Mouse (Mus musculus): Measurements from ENCODE around the gene Tcp1.
"Not testable (repeated sequence)": the region's sequence is repeated elsewhere in the genome, so short reads cannot be mapped to it uniquely, and the experiment has no call there.

Gene Tcp1

DNA sequence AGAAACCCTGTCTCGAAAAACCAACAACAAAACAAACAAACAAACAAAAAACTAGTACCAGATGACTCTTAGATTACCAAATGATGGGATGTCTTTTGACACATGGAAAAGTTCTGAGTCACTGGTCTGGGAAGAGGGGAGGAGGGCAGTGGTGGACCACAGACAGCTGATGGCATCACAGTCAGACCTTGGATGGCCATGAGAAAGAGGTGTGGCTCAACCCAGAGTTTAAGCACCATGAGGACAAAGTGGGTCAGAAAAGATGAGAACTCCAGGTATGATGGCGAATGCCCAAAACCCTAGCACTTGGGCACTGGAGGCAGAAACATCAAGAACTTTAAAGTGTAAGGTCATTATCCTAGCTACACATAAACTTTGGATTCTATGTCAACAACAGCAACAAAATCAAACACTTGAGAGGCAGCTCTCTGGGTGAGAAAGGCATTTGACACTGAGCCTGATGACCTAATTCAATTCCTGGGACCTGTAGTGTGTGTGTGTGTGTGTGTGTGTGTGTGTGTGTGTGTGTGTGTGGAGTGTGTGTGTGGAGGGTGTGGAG is 22.0 kb downstream of the Tcp1 start:
- DNase-seq (ENCODE audit: low read depth, low spot score), result no peak
- Histone ChIP-seq H3K36me3 (ENCODE audit: control insufficient read depth, insufficient read depth, low read length, poor library complexity, severe bottlenecking) (no peaks in the 10 kb centered on the region), H3K27me3 (ENCODE audit: control insufficient read depth, insufficient read depth, low read length, poor library complexity, severe bottlenecking) (no peaks in the 10 kb centered on the region)

DNA sequence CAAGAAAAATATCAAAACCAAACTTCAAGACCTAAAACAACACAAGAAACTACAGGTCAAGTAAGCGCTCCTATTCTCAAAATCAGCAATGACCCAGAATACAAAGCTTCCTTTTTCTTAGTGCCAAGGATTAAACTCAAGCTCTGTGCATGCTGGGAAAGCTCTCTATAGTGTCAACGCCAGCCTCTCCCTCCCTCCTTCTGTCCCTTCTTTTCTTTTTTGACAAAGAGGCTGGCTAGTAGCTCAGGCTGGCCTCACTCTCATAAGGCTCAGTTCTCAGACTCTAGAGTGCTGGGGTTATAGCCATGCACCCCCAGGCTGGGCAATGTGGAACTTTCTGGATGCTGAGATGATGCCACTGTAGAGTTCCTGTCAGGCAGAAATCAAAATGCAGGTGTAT is 22.6 kb downstream of the Tcp1 start:
- H3K36me3 ChIP-seq (ENCODE audit: control insufficient read depth, insufficient read depth, low read length, poor library complexity, severe bottlenecking), result no peaks in the 10 kb centered on the region; the same call in 1 of the 2 replicates
- H3K27me3 ChIP-seq (ENCODE audit: control insufficient read depth, insufficient read depth, low read length, poor library complexity, severe bottlenecking), result no peaks in the 10 kb centered on the region
- DNase-seq (ENCODE audit: low read depth, low spot score), result no peak

DNA sequence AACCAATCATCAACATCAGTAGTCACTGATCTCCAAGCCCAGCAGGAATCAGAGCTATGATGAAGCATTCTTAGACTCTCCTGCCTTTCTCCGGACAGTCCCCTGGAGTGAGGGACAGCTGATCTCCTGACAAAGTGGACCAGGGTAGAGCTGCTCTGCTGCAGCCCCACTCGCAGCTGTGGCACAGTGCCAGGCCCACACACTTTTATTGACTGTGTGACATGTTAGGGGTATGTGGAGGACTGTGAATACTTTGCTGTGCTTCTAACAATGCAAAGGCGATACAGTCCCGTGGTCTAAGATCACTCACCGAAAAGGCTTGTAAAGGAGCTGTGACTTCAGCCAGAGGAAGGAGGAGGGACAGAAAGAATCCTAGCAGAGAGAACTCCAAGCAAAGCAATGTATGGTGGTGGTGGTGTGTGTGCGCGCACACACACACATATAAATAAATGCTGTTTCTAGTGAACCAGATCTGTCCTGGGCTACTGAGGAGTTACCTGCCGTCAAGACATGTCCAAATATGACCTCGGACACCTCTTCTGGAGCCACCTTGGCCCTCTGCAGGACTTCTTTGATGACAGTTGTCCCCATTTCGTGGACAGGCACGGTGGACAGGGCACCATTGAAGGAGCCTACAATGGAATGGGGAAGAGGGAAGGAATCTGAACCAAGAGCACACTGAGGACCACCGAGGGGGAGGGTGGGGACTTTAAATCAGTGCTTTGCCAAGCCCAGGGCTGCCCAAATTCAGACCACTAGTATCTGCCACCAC is 24.1 kb downstream of the Tcp1 start:
- DNase-seq (ENCODE audit: low read depth, low spot score); H3K27me3 ChIP-seq (ENCODE audit: control insufficient read depth, insufficient read depth, low read length, poor library complexity, severe bottlenecking); H3K36me3 ChIP-seq (ENCODE audit: control insufficient read depth, insufficient read depth, low read length, poor library complexity, severe bottlenecking): not testable (repeated sequence)

DNA sequence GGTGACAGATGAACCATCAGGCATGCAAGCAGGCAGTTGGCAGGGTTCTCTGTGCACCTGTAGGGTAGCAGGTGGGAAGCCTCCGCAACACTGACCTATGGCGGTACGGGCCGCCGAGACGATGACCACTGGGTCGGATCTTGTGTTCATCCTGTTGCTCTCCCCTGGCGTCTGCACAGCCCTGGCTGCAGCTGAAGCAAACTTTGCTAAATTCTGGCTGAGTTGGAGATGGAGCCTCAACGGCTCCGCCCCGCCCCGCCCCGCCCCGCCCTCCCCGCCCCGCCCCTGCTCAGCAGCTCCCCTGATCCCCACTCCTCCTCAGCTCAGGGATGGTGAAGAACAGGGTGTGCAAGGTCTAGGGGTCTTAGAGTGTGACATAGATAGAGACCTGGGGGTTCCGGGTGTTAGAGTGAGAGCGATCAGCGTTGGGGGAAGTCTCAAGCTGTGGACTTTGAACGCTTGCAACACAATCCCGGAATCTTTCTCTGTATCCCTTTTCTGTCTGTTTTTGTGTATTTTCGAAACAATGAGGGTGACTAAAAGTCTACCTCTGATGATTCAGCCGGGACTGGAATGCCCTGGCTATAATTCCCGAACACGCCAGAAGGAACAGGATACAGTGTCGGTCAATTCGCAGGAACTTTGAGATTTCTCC is 24.8 kb downstream of the Tcp1 start, which contains the start of gene Acat3:
Acat3 (minus strand) TSS at position 450 of the 655 bp plus-strand sequence.
- no peak for DNase-seq (ENCODE audit: low read depth, low spot score)
- Histone ChIP-seq H3K36me3 (ENCODE audit: control insufficient read depth, insufficient read depth, low read length, poor library complexity, severe bottlenecking) (peaks cover 2% of the 10 kb centered on the region), H3K27me3 (ENCODE audit: control insufficient read depth, insufficient read depth, low read length, poor library complexity, severe bottlenecking) (no peaks in the 10 kb centered on the region)

DNA sequence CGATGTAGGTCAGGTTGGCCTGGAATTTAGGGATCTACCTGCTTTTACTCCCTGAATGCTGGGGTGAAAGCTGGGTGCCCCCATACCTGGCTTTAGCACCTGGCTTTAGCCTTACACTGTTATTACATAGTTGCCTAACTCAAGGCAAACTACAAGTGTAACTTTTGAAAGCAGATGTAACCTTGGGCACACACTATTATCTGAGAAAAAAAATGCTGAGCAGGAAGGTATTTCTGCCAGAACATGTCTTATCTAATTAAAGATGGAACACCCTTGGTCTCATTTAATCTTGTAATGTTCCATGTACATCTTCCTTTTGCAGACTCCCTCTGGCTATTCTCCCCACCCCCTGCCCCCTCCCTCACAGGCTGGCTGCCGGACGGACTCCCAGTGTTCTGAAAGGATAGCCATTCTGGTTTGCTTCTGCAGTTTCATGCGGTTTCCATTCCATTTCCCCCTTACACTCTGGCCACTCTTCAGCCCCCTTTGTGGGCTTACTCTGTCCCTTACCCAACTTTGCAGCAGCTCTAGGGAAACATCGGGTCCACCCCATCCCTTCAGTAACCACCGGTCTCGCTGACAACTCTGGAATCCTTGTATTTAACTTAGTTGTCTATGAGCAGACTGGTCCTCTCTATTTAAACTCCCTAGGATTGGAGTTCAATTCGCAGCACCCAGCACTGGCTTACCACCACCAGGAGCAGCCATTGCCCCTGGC is 26.2 kb downstream of the Tcp1 start:
- Histone ChIP-seq H3K27me3 (ENCODE audit: control insufficient read depth, insufficient read depth, low read length, poor library complexity, severe bottlenecking) (no peaks in the 10 kb centered on the region), H3K36me3 (ENCODE audit: control insufficient read depth, insufficient read depth, low read length, poor library complexity, severe bottlenecking) (peaks cover 6% of the 10 kb centered on the region)
- no peak for DNase-seq (ENCODE audit: low read depth, low spot score)

DNA sequence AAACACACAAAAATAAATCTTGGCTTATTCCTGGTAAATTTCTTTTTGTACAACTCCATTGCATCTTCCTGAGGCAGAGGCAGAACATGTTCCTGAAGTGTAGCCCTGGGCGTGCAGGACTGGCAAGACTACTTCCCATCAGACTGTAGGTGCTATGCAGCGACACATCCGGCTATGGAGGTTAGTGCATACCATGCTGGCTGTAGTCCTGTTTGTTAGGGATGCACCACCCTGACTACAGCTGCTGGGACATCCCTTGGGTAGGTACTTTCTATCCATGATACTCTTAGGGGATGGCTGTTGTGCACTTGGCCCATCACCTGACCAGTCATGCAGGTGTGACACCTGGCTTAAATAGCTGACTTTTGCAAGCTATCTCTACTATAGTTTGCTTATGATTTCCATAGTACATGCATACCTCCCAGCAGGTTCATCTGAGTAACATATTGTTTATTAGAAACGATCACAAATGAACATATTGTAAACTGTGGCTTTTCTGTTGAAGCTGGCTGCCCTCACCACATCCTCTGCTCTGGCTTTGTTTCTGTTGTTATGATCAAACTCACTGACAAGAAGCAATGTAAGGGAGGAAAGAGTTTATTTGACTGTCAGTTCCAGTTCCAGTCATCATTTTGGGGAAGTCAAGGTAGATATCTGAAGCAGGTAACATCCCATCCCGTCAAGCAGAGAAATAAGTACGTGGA is 27.1 kb downstream of the Tcp1 start:
- no peak for DNase-seq (ENCODE audit: low read depth, low spot score)
- H3K27me3 ChIP-seq (ENCODE audit: control insufficient read depth, insufficient read depth, low read length, poor library complexity, severe bottlenecking), result no peaks in the 10 kb centered on the region
- peaks cover 6% of the 10 kb centered on the region for H3K36me3 ChIP-seq (ENCODE audit: control insufficient read depth, insufficient read depth, low read length, poor library complexity, severe bottlenecking)

DNA sequence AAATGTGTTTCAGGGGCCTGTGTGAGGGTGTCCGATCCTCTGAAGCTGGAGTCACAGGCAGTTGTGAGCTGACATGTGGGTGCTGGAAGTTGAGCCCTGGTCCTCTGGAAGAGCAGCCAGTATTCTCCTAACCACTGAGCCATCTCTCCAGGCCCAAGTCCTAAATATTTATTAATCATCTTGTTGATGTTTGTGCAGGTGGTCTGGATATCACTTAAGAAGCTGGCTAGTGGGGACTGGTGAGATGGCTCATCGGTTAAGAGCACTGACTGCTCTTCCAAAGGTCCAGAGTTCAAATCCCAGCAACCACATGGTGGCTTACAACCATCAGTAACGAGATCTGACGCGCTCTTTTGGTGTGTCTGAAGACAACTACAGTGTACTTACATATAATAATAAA is 34.2 kb downstream of the Tcp1 start:
- Histone ChIP-seq H3K27me3 (ENCODE audit: control insufficient read depth, insufficient read depth, low read length, poor library complexity, severe bottlenecking) (no peaks in the 10 kb centered on the region), H3K36me3 (ENCODE audit: control insufficient read depth, insufficient read depth, low read length, poor library complexity, severe bottlenecking) (peaks cover 10% of the 10 kb centered on the region)
- no peak for DNase-seq (ENCODE audit: low read depth, low spot score)

DNA sequence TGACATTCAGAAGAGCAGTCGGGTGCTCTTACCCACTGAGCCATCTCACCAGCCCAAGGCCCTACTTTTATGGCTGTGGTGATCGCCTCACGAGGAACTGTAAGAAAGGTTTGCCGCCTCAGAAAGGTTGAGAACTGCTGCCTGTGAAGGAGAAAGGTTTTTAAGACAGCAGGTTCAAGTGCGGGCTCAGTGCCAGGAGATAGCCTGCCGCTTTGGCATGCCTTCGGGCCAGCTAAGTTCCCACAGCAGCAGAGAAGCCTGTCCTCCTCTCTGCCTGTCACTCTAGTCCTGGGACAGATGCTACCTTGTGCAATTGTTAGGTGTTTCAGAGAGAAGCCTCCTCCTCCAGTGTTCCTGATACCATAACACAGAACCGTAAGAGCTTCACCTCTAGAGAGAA is 41.2 kb downstream of the Tcp1 start:
- Histone ChIP-seq H3K27me3 (ENCODE audit: control insufficient read depth, insufficient read depth, low read length, poor library complexity, severe bottlenecking) (no peaks in the 10 kb centered on the region), H3K36me3 (ENCODE audit: control insufficient read depth, insufficient read depth, low read length, poor library complexity, severe bottlenecking) (no peaks in the 10 kb centered on the region; the same call in 1 of the 2 replicates)
- no peak for DNase-seq (ENCODE audit: low read depth, low spot score)

DNA sequence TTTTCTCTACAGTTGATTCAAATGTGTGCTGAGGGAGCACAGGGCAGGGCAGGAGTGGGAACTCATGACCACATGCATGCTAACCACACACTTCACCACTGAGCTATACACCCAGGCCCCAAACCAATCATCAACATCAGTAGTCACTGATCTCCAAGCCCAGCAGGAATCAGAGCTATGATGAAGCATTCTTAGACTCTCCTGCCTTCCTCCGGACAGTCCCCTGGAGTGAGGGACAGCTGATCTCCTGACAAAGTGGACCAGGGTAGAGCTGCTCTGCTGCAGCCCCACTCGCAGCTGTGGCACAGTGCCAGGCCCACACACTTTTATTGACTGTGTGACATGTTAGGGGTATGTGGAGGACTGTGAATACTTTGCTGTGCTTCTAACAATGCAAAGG is 43.9 kb downstream of the Tcp1 start:
- not testable (repeated sequence) for H3K36me3 ChIP-seq (ENCODE audit: control insufficient read depth, insufficient read depth, low read length, poor library complexity, severe bottlenecking); H3K27me3 ChIP-seq (ENCODE audit: control insufficient read depth, insufficient read depth, low read length, poor library complexity, severe bottlenecking); DNase-seq (ENCODE audit: low read depth, low spot score)

DNA sequence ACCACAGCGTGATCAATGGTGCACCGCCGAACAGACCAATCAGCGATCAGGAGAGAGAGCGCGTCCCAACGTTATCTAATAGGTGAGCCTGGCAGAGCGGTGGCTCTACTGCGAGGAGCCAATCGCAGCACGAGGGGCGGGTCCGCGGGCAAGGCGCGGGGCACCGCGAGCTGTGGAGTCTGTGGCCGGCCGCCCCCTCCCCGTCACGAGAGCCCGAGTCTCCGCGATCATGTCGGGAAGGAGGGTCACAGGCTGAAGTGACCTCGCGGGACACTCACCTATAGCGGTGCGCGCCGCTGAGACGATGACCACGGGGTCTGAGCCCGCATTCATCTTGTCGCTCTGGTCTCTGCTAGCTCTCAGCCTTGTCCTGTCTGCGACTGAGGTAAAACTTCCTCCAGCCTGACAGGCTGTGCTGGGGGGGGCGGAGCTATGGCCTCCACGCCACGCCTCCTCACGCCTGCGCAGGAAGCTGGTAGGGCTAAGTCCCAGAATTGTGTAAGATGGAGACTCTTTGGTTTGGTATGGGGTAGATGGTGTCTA is 44.9 kb downstream of the Tcp1 start, which contains the start of gene Acat2:
Acat2 (minus strand) TSS at position 417 of the 543 bp plus-strand sequence.
- DNase-seq (ENCODE audit: low read depth, low spot score), result peak; percentile 96
- H3K27me3 ChIP-seq (ENCODE audit: control insufficient read depth, insufficient read depth, low read length, poor library complexity, severe bottlenecking), result no peaks in the 10 kb centered on the region
- H3K36me3 ChIP-seq (ENCODE audit: control insufficient read depth, insufficient read depth, low read length, poor library complexity, severe bottlenecking), result no peaks in the 10 kb centered on the region; the same call in 1 of the 2 replicates

DNA sequence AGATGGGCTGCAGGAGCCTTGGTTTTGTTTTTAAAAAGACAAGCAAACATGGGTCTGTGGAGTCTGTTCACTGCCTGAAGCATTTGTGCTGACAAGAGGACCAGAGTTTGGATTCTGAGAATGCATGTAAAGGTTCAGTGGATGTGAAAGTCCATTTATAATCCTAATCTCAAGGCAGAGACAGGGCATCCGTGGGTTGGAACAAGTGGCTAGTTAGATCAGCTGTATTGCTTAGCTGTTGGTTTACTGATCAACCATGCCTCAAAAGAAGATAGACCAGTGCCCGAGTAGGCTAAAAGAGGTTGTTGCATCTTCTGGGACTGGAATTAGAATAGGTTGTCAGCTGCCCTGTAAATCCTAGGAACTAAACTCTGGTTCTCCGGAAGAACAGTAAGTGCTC is 48.0 kb downstream of the Tcp1 start:
- no peaks in the 10 kb centered on the region for H3K27me3 ChIP-seq (ENCODE audit: control insufficient read depth, insufficient read depth, low read length, poor library complexity, severe bottlenecking)
- H3K36me3 ChIP-seq (ENCODE audit: control insufficient read depth, insufficient read depth, low read length, poor library complexity, severe bottlenecking), result peaks cover 4% of the 10 kb centered on the region; the same call in 1 of the 2 replicates
- DNase-seq (ENCODE audit: low read depth, low spot score), result no peak

DNA sequence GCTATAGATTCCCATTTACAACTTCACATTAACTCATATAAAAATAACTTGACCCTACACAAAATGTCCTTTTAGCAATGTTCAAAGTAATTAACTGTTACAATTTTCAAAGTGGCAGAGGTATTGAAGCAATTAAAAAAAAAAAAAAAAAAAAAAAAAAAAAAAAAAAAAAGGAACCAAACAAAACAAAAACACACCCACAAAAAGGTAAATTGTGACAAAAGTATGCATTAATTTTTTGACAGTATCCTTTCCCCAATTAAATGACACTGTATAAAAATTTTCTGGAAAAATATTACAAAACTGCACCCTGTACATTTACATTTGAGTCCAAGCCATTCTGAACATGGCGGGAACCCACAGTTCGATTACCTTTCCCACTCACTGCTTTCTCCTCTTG is 51.7 kb downstream of the Tcp1 start:
- no peaks in the 10 kb centered on the region for H3K27me3 ChIP-seq (ENCODE audit: control insufficient read depth, insufficient read depth, low read length, poor library complexity, severe bottlenecking)
- no peak for DNase-seq (ENCODE audit: low read depth, low spot score)
- H3K36me3 ChIP-seq (ENCODE audit: control insufficient read depth, insufficient read depth, low read length, poor library complexity, severe bottlenecking), result peaks cover 10% of the 10 kb centered on the region; the same call in 1 of the 2 replicates

DNA sequence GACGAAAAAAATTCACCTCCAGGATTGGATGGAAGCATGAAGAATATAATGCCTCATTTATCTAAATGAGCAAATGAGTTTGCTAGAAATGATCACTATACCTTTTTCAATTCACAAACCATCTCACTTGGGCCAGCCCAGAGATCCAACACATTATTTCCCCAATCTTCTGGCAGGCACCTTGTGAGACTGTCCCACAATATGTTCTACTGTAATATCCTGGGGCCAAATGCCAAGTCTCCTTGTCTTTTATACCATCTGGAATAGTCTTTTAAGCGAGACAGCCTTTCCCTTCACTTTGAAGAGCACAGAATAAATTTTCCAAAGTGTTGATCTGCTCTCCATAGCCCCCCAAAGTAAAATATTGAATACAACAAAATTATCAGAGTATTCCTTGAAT is 58.4 kb downstream of the Tcp1 start:
- Histone ChIP-seq H3K36me3 (ENCODE audit: control insufficient read depth, insufficient read depth, low read length, poor library complexity, severe bottlenecking) (peaks cover 16% of the 10 kb centered on the region), H3K27me3 (ENCODE audit: control insufficient read depth, insufficient read depth, low read length, poor library complexity, severe bottlenecking) (no peaks in the 10 kb centered on the region)
- DNase-seq (ENCODE audit: low read depth, low spot score), result no peak

Measured in splenic B cell, adult 2 months (primary cell).